Mouse (Mus musculus) hindbrain, embryonic 16.5 days (tissue): ENCODE data around the gene Slc25a35. TPM values are rescaled to one million over a fixed set of nuclear protein-coding genes. Genes with fewer than 3 reads are reported as not detected.
A peak's percentile ranks its signal among the peaks of the same experiment; 100 is the strongest.
"Not testable (repeated sequence)": the region's sequence is repeated elsewhere in the genome, so short reads cannot be mapped to it uniquely, and the experiment has no call there.

Source experiments
- ATAC-seq: fragments of 200-750 bp; cut with Nextera tagmentation; 2 replicates; pipeline ENCODE4 v1.8.0; 2017; ENCODE audit warnings: moderate TSS enrichment, moderate library complexity
- H3K27ac ChIP-seq: fragments of 300-500 bp; sonication (generic); 2 replicates; pipeline ENCODE4 v1.5.1; 2014; ENCODE audit warnings: low read depth, mild to moderate bottlenecking, control low read depth, low read length, moderate library complexity
- H3K27me3 ChIP-seq: fragments of 300-500 bp; sonication (generic); replicated peaks from 2 replicates; pipeline ENCODE4 v1.6.1; 2014; ENCODE audit warnings: low read length; ENCODE audit not compliant: control insufficient read depth, insufficient read depth
- H3K36me3 ChIP-seq: fragments of 300-500 bp; sonication (generic); 2 replicates; pipeline ENCODE4 v1.6.1; 2014; ENCODE audit warnings: mild to moderate bottlenecking, low read length, moderate library complexity, mixed read lengths; ENCODE audit not compliant: control insufficient read depth, insufficient read depth
- H3K4me1 ChIP-seq: fragments of 300-500 bp; sonication (generic); 2 replicates; pipeline ENCODE4 v1.6.1; 2014; ENCODE audit warnings: low read depth, low read length; ENCODE audit not compliant: control insufficient read depth, insufficient read depth
- H3K4me2 ChIP-seq: fragments of 300-500 bp; sonication (generic); 2 replicates; pipeline ENCODE4 v1.6.1; 2014; ENCODE audit warnings: mild to moderate bottlenecking, low read length, control low read depth, moderate library complexity
- H3K4me3 ChIP-seq: fragments of 300-500 bp; sonication (generic); 2 replicates; pipeline ENCODE4 v1.5.1; 2014; ENCODE audit warnings: mild to moderate bottlenecking, low read length, control low read depth, moderate library complexity
- H3K9ac ChIP-seq: fragments of 300-500 bp; sonication (generic); 2 replicates; pipeline ENCODE4 v1.6.1; 2014; ENCODE audit warnings: low read depth, mild to moderate bottlenecking, control low read depth, low read length, moderate library complexity
- H3K9me3 ChIP-seq: fragments of 300-500 bp; sonication (generic); 2 replicates; pipeline ENCODE4 v1.6.1; 2014; ENCODE audit warnings: mild to moderate bottlenecking, low read length, moderate library complexity; ENCODE audit not compliant: control insufficient read depth
- WGBS: fragments of 180-500 bp; shearing (Covaris S2); extraction: QIAGEN DNeasy Blood & Tissue Kit; methylation state at CpG from one replicate; pipeline ENCODE4 v1.1.7; 2014; 5-methylcytosine and 5-hydroxymethylcytosine counted together
- polyA plus RNA-seq: library from polyadenylated mRNA; unstranded; fragments of >200 nt; fragmentation: Nextera tagmentation; extraction: Ambion mirVana; gene quantifications from 2 replicates; pipeline ENCODE4 v1.2.1, GENCODE M21; 2015

The Slc25a35 gene
- polyA plus RNA-seq, 1 experiment from 2014 or later = 3.4 TPM

- Histone ChIP-seq H3K4me2 (peak overlapping the region; percentile 95; the same call in 1 of the 2 replicates), H3K27me3 (no peaks in the 10 kb centered on the region), H3K27ac (no peak overlapping the region), H3K4me1 (peaks cover 16% of the 10 kb centered on the region), H3K9me3 (no peaks in the 10 kb centered on the region), H3K36me3 (no peaks in the 10 kb centered on the region), H3K9ac (no peak overlapping the region), H3K4me3 (no peak overlapping the region)
- ATAC-seq = no peak
- WGBS = 83% methylated on average over 11 of the region's 11 CpGs
These were observed 821 bp downstream of the Slc25a35 start for GRCm38 (mm10) chr11:68968752-68969151.

DNA sequence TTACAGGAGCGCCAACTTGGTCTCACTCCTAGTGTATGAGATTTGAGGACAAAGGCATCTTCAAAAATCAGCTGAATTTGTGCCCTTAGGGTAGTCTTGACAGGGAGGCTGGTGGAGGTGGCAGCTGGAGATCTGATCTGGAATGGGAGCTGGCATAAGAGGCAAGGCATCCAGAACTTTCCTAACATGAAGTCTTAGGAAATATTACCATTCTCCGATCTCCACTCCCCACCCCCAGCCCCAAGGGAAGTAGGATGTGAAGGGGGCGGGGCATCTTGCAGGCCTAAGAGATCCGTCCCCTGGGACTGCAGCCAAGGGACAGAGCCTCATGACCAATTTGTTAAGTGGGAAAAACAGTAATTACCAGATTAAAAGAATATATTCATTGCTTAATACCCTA, 2.3 kb downstream of the Slc25a35 start:
- ATAC-seq = no peak
- no peak overlapping the region for H3K4me3 ChIP-seq
- H3K27ac ChIP-seq = no peak overlapping the region
- peaks cover 18% of the 10 kb centered on the region for H3K4me1 ChIP-seq
- no peak overlapping the region for H3K9ac ChIP-seq
- WGBS = 81% methylated on average over 4 of the region's 4 CpGs
- no peaks in the 10 kb centered on the region for H3K36me3 ChIP-seq
- H3K27me3 ChIP-seq = no peaks in the 10 kb centered on the region
- no peak overlapping the region for H3K4me2 ChIP-seq
- no peaks in the 10 kb centered on the region for H3K9me3 ChIP-seq

GRCm38 (mm10) chr11:68973250-68974058, 5.5 kb downstream of the Slc25a35 start:
- peak; percentile 90 for ATAC-seq
- H3K36me3 ChIP-seq, H3K4me1 ChIP-seq, H3K27me3 ChIP-seq, H3K27ac ChIP-seq, H3K9me3 ChIP-seq: not testable (repeated sequence)
- peak overlapping the region; percentile 73 for H3K4me2 ChIP-seq
- H3K9ac ChIP-seq = peak overlapping the region; percentile 57
- peak overlapping the region; percentile 46 for H3K4me3 ChIP-seq
- WGBS = under 1% methylated on average over 37 of the region's 38 CpGs

DNA sequence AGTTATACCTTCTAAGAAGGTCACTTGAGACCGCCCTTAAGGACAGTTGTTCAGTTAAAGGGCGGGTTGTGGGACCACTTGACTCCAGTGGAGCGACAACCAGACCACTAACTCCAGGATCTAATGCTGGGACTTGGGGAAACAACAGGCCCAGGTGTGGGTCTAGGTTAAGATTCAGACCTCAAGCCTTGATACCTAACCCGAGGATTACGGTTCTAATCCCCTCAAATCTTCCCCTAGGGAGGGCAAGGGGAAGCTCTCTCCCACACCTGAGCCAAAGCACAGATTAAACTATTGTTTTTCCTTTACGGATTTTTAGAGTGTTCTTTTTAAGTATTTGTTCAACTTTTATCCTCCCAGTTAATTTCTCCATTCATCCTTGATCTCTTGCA, 6.1 kb downstream of the Slc25a35 start:
- Histone ChIP-seq H3K9ac (peak overlapping the region; percentile 54), H3K36me3 (no peaks in the 10 kb centered on the region), H3K4me1 (peaks cover 6% of the 10 kb centered on the region; the same call in 1 of the 2 replicates), H3K4me2 (peak overlapping the region; percentile 73), H3K27me3 (no peaks in the 10 kb centered on the region), H3K27ac (no peak overlapping the region), H3K4me3 (peak overlapping the region; percentile 46), H3K9me3 (no peaks in the 10 kb centered on the region)
- no peak for ATAC-seq
- WGBS = 31% methylated on average over 6 of the region's 6 CpGs

GRCm38 (mm10) chr11:68975085-68975484, 7.2 kb downstream of the Slc25a35 start, which contains the start of gene Rangrf:
Rangrf (minus strand) TSS chr11:68975185.
- peak within 1 kb of the TSS; percentile 54; the same call in 1 of the 2 replicates for H3K9ac ChIP-seq
- H3K36me3 ChIP-seq = no peaks in the 10 kb centered on the region

DNA sequence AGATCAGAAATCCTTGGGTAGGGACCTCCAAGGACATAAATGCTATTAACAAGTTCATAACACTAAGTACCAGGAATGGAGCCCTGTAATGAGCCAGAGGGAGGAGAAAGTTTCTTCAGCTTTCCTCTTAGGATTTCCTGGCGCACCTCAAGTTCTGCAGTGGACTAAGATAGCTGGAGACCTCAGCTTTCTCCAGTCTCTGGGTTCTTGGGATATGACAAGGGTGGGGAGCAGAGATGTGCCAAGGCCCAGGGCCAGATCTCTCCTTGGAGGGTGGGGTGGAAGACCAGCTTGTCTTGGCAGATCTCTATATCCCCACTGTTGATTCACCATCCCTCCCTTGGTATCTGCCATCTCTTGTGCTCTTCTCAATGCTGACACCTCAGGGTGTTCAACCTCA, 7.7 kb downstream of the Slc25a35 start:
- Histone ChIP-seq H3K4me2 (no peak overlapping the region), H3K36me3 (no peaks in the 10 kb centered on the region), H3K4me1 (peaks cover 6% of the 10 kb centered on the region; the same call in 1 of the 2 replicates), H3K27ac (no peak overlapping the region), H3K9ac (no peak overlapping the region), H3K4me3 (no peak overlapping the region), H3K27me3 (no peaks in the 10 kb centered on the region), H3K9me3 (no peaks in the 10 kb centered on the region)
- ATAC-seq = no peak
- 94% methylated on average over 1 of the region's 1 CpGs for WGBS

More at GRCm38 (mm10) chr11:68975085-68975484, 7.2 kb downstream of the Slc25a35 start, which contains the start of gene Rangrf:
- 81% methylated on average over 7 of the region's 7 CpGs for WGBS
- ATAC-seq = no peak
- H3K27ac ChIP-seq = no peak within 1 kb of the TSS
- H3K27me3 ChIP-seq = no peaks in the 10 kb centered on the region
- H3K9me3 ChIP-seq = no peaks in the 10 kb centered on the region
- H3K4me1 ChIP-seq = peaks cover 6% of the 10 kb centered on the region; the same call in 1 of the 2 replicates
- peak within 1 kb of the TSS; percentile 73 for H3K4me2 ChIP-seq
- peak within 1 kb of the TSS; percentile 46 for H3K4me3 ChIP-seq

DNA sequence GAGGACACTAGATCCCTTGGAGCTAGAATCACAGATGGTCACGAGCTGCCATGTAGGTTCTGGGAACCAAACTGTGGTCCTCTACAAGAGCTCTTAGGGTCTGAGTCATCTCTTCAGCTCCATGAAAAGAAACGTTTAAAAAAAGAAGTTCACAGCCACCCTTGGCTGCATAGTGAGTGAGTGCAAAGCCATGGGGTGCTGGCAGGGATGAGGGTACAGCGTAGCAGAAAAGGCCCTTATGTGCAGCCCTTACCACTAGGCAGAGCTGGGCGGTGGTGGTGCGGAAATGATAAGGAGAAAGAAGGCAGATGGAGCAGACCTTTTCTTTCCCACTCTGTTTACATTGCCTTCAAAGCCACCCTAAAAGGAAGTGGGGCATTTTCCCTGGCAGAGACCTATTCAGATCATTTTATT, 11.4 kb downstream of the Slc25a35 start:
- WGBS = 67% methylated on average over 5 of the region's 5 CpGs
- Histone ChIP-seq H3K4me2 (no peak overlapping the region), H3K27ac (no peak overlapping the region), H3K9ac (no peak overlapping the region), H3K4me1 (no peaks in the 10 kb centered on the region), H3K36me3 (no peaks in the 10 kb centered on the region), H3K27me3 (no peaks in the 10 kb centered on the region), H3K9me3 (no peaks in the 10 kb centered on the region), H3K4me3 (no peak overlapping the region)
- ATAC-seq = no peak

GRCm38 (mm10) chr11:68980919-68981318, 13.0 kb downstream of the Slc25a35 start:
- ATAC-seq = no peak
- no peaks in the 10 kb centered on the region for H3K36me3 ChIP-seq
- no peak overlapping the region for H3K4me2 ChIP-seq
- no peak overlapping the region for H3K27ac ChIP-seq
- no peaks in the 10 kb centered on the region for H3K9me3 ChIP-seq
- no peaks in the 10 kb centered on the region for H3K27me3 ChIP-seq
- H3K4me1 ChIP-seq = no peaks in the 10 kb centered on the region
- H3K4me3 ChIP-seq = no peak overlapping the region
- WGBS = 76% methylated on average over 3 of the region's 3 CpGs
- H3K9ac ChIP-seq = no peak overlapping the region

GRCm38 (mm10) chr11:68982639-68983369, 14.9 kb downstream of the Slc25a35 start:
- H3K27me3 ChIP-seq = no peaks in the 10 kb centered on the region
- no peaks in the 10 kb centered on the region for H3K9me3 ChIP-seq
- H3K4me2 ChIP-seq = no peak overlapping the region
- H3K4me3 ChIP-seq = no peak overlapping the region
- H3K4me1 ChIP-seq = no peaks in the 10 kb centered on the region
- H3K27ac ChIP-seq = no peak overlapping the region
- ATAC-seq = peak; percentile 61
- peaks cover 4% of the 10 kb centered on the region for H3K36me3 ChIP-seq
- 35% methylated on average over 4 of the region's 4 CpGs for WGBS
- H3K9ac ChIP-seq = no peak overlapping the region
